Mouse (Mus musculus) E14TG2a.4 (cell line): ENCODE measurements at regions not wholly inside any gene's neighbourhood (a gene's known extent, or its start where the extent isn't known, plus 50 kb on each side); places are given as distances from the start of the nearest gene placed in this dataset.
A peak's percentile ranks its signal among the peaks of the same experiment; 100 is the strongest.
"Not testable (repeated sequence)": the region's sequence is repeated elsewhere in the genome, so short reads cannot be mapped to it uniquely, and the experiment has no call there.

Source experiments
- H3K27me3 ChIP-seq: 2 replicates; pipeline ENCODE4 v1.6.1; 2014; ENCODE audit warnings: low read length, control low read depth; ENCODE audit not compliant: insufficient read depth
- H3K36me3 ChIP-seq: 2 replicates; pipeline ENCODE4 v1.6.1; 2014; ENCODE audit warnings: low read length, control low read depth; ENCODE audit not compliant: insufficient read depth
- H3K4me1 ChIP-seq: replicated peaks from 2 replicates; pipeline ENCODE4 v1.6.1; 2014; ENCODE audit warnings: low read depth, low read length, control low read depth
- H3K4me3 ChIP-seq: replicated peaks from 2 replicates; pipeline ENCODE4 v1.5.1; 2014; ENCODE audit warnings: mild to moderate bottlenecking, low read length
- H3K9me3 ChIP-seq: 2 replicates; pipeline ENCODE4 v1.6.1; 2014; ENCODE audit warnings: low read length, control low read depth
- CTCF ChIP-seq: conservative IDR thresholded peaks from 2 replicates; pipeline ENCODE4 v1.5.1; 2014; ENCODE audit warnings: low read length

DNA sequence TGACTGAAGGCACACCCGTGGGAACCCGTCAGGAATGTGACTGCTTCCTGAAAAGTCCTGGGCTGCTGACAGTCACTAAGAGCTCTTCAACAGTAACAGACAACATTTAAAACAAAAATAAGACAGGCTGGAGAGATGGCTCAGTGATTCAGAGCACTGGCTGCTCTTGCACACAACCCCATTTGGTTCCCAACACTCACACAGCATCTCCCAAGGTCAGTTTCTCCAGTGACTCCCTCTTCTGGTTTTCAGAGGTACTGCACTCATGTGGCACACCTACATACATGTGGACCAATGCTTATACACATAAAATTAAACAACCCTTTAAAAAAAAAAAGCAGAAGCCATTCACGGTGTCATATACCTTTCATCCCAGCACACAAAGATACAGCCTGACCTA, 305.8 kb upstream of the Asap2 start:
- not testable (repeated sequence) for H3K27me3 ChIP-seq, H3K36me3 ChIP-seq, H3K4me1 ChIP-seq, H3K4me3 ChIP-seq
- TF ChIP-seq CTCF = peak; percentile 27
- peaks cover 32% of the 10 kb centered on the region for H3K9me3 ChIP-seq

DNA sequence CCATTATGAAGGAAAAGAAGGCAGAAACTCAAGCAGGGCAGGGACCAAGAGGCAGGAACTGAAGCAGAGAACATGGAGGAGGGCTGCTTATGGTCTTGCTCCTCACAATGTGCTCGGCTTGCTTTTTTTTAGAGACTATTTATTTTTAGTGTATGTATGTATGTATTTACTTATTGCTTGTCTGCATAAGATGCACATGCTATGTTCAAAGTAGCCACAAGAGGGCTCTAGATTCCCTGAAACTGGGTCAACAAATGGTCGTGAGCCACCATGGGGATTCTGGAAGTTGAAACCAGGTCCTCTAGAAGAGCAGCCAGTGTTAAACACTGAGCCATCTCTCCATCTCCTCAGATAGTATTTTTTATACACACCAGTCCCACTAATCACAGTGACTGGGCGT, 293.0 kb upstream of the Asap2 start:
- H3K4me1 ChIP-seq, H3K36me3 ChIP-seq, H3K27me3 ChIP-seq, H3K4me3 ChIP-seq: not testable (repeated sequence)
- TF ChIP-seq CTCF = peak; percentile 9; the same call in 1 of the 2 replicates
- peaks cover 20% of the 10 kb centered on the region for H3K9me3 ChIP-seq
